Mouse (Mus musculus) liver, embryonic 14.5 days (tissue): Measurements from ENCODE around the gene Add3. TPM values are rescaled to one million over a fixed set of nuclear protein-coding genes. Genes with fewer than 3 reads are reported as not detected.

ENCODE experiments used
- ATAC-seq: fragments of 200-750 bp; cut with Nextera tagmentation; 2 replicates; pipeline ENCODE4 v1.8.0; 2017; ENCODE audit warnings: moderate number of reproducible peaks, mild to moderate bottlenecking, moderate library complexity; ENCODE audit not compliant: insufficient read depth
- DNase-seq, 3 experiments: peaks; one replicate each; pipeline ENCODE4 v3.0.0-alpha.2; 2012 to 2013; ENCODE audit warnings: low read depth in 3 of 3, low spot score in 3 of 3
- H3K27ac ChIP-seq: fragments of 300-500 bp; sonication (generic); 2 replicates; pipeline ENCODE4 v1.5.1; 2014; ENCODE audit warnings: moderate library complexity, mild to moderate bottlenecking, control low read depth, inconsistent platforms
- H3K27me3 ChIP-seq: fragments of 300-500 bp; sonication (generic); 2 replicates; pipeline ENCODE4 v1.6.1; 2014; ENCODE audit warnings: mild to moderate bottlenecking, low read length, moderate library complexity; ENCODE audit not compliant: control insufficient read depth, insufficient read depth
- H3K36me3 ChIP-seq: fragments of 300-500 bp; sonication (generic); replicated peaks from 2 replicates; pipeline ENCODE4 v1.6.1; 2014; ENCODE audit warnings: low read depth; ENCODE audit not compliant: control insufficient read depth, insufficient read depth
- H3K4me1 ChIP-seq, 2 experiments: fragments of 200-500 bp in 1 of 2; fragments of 300-500 bp in 1 of 2; sonication (generic) in 1 of 2; replicated peaks; 2 replicates each; pipeline ENCODE4 v1.6.1; 2012 to 2014; ENCODE audit warnings: antibody characterized with exemption in 1 of 2, inconsistent platforms in 1 of 2, low read length in 1 of 2; ENCODE audit not compliant: control insufficient read depth in 2 of 2, insufficient read depth in 2 of 2
- H3K4me2 ChIP-seq: fragments of 300-500 bp; sonication (generic); 2 replicates; pipeline ENCODE4 v1.6.1; 2014; ENCODE audit warnings: low read depth, mild to moderate bottlenecking, control low read depth, moderate library complexity
- H3K4me3 ChIP-seq, 2 experiments: fragments of 200-500 bp in 1 of 2; fragments of 300-500 bp in 1 of 2; sonication (generic) in 1 of 2; 2 replicates each; pipeline ENCODE4 v1.5.1; 2012 to 2014; ENCODE audit warnings: low read depth in 2 of 2, low read length in 2 of 2, mild to moderate bottlenecking in 2 of 2, control low read depth in 1 of 2, inconsistent platforms in 1 of 2, moderate library complexity in 1 of 2; ENCODE audit not compliant: insufficient read depth in 1 of 2
- H3K9ac ChIP-seq: fragments of 300-500 bp; sonication (generic); replicated peaks from 2 replicates; pipeline ENCODE4 v1.6.1; 2014; ENCODE audit warnings: mild to moderate bottlenecking, control low read depth, moderate library complexity
- H3K9me3 ChIP-seq: fragments of 300-500 bp; sonication (generic); 2 replicates; pipeline ENCODE4 v1.6.1; 2016; ENCODE audit warnings: low read length, mixed read lengths; ENCODE audit not compliant: control insufficient read depth
- CTCF ChIP-seq: IDR thresholded peaks from 2 replicates; pipeline ENCODE4 v1.5.1; 2016; ENCODE audit warnings: antibody characterized with exemption, low read depth, control low read depth
- EP300 ChIP-seq: IDR thresholded peaks from 2 replicates; pipeline ENCODE4 v1.6.1; 2016; ENCODE audit warnings: antibody characterized with exemption, low read depth
- WGBS: fragments of 180-500 bp; shearing (Covaris S2); extraction: QIAGEN DNeasy Blood & Tissue Kit; methylation state at CpG from one replicate; pipeline ENCODE4 v1.1.7; 2014; ENCODE audit not compliant: insufficient replicate concordance; 5-methylcytosine and 5-hydroxymethylcytosine counted together
- polyA plus RNA-seq, 2 experiments: library from polyadenylated mRNA; depleted of rRNA in 1 of 2; stranded (reverse) in 1 of 2; unstranded in 1 of 2; fragments of >200 nt; fragmentation: Nextera tagmentation in 1 of 2; extraction: Ambion mirVana in 1 of 2; gene quantifications; 2 replicates each; pipeline versions ENCODE4 v1.2.1 to v1.2.3; 2012 to 2014

Gene Add3
- polyA plus RNA-seq, 2 experiments = 12.7 to 21.7 TPM

DNA sequence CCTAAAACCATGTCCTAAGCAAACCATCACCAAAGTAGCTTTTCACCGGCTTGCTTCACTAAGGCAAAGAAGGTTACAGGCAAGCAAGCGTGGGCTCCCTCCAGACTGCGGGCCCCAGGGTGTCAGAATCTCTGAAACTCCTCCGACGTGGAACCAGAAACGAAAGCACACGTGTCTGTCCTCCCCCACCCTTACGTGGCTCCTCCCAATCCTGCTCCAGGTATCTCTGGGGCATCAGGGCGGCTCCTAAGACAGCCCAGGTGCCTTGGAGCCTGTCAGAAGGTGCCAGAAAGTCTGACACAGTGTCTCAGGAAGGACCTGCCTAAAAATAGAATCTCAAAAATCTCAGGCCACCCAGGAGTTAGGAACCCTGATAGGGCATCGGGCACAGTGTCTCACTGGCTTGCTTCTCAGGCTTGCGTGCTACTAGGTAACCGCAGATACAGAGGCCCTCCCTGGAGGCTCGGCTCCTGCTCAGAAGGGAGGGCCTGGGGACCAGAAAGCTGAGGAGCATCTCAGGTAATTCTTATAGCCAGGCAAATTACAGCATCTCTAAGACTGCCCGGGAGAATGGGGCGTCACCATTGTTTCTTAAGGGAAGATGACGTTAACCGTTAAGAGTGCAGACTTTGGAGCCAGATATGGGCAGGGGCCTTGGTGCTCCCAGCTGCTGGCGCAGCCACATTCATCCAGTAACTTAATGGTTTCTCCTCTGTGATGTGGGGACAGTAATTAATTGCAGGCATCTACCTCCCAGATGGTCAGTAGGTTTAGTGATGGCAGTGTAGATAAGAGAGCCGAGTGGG is 136.9 kb downstream of the Add3 start:
- Histone ChIP-seq H3K4me2 (no peak overlapping the region), H3K36me3 (no peaks in the 10 kb centered on the region), H3K9ac (no peak overlapping the region), H3K27me3 (no peaks in the 10 kb centered on the region), H3K27ac (no peak overlapping the region), H3K4me1 (peaks cover 0 to 8% of the 10 kb centered on the region in 2 experiments; a peak in 1 of 4 replicates), H3K4me3 (no peak overlapping the region), H3K9me3 (no peaks in the 10 kb centered on the region)
- ATAC-seq = no peak
- DNase-seq = no peak
- WGBS = 62% methylated on average over 19 of the region's 19 CpGs
- TF ChIP-seq EP300 (no peak), CTCF (no peak)

DNA sequence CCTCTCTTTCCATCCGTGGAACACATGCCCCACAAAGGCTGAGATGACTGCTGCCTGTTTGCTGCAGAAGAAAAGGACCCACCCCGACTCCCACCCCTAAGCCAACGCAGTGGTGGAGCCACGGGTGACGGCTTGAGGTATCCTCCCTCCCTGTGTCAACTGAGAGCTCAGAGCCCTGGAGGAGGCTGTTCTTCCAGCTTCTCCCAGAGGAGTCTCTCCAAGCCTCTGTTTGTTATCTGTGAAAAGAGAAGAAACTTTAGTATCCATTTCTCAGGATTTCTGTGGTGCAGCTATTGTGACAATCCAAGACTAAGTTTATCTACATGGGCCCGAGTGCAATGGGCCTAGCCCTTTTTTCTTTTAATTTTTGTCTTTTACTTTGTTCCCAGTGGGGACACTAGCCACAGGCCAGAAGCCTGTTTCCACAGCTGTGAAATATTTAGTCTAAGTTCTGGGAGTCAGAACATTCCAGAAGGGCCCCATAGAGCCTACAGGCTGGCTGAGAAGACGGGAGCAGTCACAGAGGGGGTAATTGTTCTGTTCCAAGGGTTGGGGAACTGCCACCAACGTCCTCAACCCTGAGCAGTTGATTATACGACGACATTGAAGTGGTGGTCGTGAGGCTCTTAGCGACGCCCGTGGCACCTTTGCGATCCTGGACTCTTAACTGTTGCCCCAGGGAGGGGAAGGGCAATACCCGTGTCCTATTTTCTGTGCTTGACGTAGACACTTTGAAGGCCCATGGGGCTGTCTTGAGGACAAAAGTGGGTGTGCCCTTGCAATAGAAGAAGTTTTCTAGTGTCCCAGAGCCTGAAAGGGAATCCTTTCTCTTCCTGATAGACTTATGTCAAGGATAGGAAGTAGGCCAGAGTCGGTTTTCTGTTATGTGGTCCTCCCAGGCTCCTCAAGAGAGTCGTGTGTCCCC is 138.5 kb downstream of the Add3 start:
- no peak overlapping the region for H3K9ac ChIP-seq
- TF ChIP-seq CTCF = no peak
- no peak for TF ChIP-seq EP300
- H3K4me1 ChIP-seq = peaks cover 0 to 8% of the 10 kb centered on the region in 2 experiments; a peak in 1 of 4 replicates
- no peak overlapping the region for H3K4me2 ChIP-seq
- WGBS = 62% methylated on average over 19 of the region's 19 CpGs
- H3K9me3 ChIP-seq = no peaks in the 10 kb centered on the region
- no peak overlapping the region for H3K4me3 ChIP-seq
- H3K27me3 ChIP-seq = no peaks in the 10 kb centered on the region
- no peak for DNase-seq
- no peaks in the 10 kb centered on the region for H3K36me3 ChIP-seq
- no peak overlapping the region for H3K27ac ChIP-seq
- ATAC-seq = no peak

DNA sequence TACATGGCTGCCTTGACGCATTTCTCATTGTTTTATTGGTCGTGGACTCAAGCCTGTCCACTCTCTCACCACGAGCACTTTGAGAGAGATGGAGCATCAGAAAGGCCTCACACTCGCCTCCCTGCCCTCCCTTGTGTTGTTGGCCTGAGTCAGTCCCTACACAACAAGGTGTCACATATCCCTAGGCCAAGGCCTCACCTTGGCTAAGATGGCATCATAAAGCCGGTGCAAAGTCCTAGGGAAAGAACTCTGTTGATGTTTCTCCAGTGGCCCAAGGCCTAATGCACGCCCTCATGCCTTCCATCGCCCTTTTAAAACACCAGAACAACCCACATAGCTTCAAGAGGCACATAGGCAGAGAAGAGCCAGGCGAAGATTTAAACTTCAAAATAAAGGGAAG is 140.0 kb downstream of the Add3 start:
- ATAC-seq (no peak), DNase-seq (no peak)
- Histone ChIP-seq H3K4me3 (no peak overlapping the region), H3K36me3 (no peaks in the 10 kb centered on the region), H3K4me1 (0 out of 4 replicates have a peak, but pooled peaks cover 0 to 4% of the 10 kb centered on the region in 2 experiments), H3K27ac (no peak overlapping the region), H3K4me2 (no peak overlapping the region), H3K9ac (no peak overlapping the region), H3K9me3 (no peaks in the 10 kb centered on the region), H3K27me3 (no peaks in the 10 kb centered on the region)
- TF ChIP-seq EP300 (no peak), CTCF (no peak)
- WGBS = 68% methylated on average over 8 of the region's 8 CpGs

DNA sequence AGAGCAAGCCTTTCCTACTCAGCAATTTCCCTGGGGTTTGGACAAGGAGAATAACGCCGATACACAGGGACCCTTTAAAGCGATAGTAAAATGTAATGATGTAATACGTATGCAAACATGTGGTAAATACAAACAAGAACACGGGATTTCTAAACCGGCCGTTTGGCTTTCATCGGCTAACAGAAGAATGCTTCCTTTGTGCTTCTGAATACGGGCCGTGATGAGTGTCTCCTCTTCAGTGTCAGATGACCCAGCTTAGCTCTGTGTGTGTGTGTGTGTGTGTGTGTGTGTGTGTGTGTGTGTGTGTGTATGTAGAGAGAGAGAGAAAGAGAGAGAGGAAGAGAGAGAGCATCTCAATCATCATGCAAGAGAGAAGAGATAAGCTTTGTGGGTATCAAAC is 142.3 kb downstream of the Add3 start:
- H3K4me2 ChIP-seq = no peak overlapping the region
- no peak overlapping the region for H3K9ac ChIP-seq
- no peak overlapping the region for H3K4me3 ChIP-seq
- no peaks in the 10 kb centered on the region for H3K9me3 ChIP-seq
- no peaks in the 10 kb centered on the region for H3K36me3 ChIP-seq
- DNase-seq (no peak), ATAC-seq (no peak)
- 79% methylated on average over 10 of the region's 10 CpGs for WGBS
- TF ChIP-seq EP300 (no peak), CTCF (no peak)
- no peaks in the 10 kb centered on the region for H3K27me3 ChIP-seq
- no peak overlapping the region for H3K27ac ChIP-seq
- H3K4me1 ChIP-seq = 0 out of 4 replicates have a peak, but pooled peaks cover 0 to 2% of the 10 kb centered on the region in 2 experiments

DNA sequence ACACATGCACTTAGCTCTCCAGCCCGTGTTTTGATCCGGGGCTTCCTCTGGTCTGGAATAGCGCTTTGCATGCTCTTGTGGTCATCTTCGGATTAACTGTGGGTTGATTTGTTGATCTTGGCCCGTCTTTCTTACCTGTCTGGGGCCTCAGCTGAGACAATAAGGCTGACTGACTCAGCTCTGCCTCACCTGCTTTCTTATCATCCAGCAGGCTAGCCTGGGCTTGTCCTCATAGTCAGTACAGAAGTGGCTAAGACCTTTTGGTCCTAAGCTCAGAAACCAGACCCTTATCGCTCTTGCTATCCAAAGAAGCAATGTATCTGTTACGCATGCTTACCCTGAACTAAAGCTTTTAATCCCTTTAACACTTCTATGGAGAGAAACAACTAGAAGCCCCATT is 143.5 kb downstream of the Add3 start:
- H3K36me3 ChIP-seq = no peaks in the 10 kb centered on the region

More for the DNA sequence above, 143.5 kb downstream of the Add3 start:
- H3K9me3 ChIP-seq = no peaks in the 10 kb centered on the region
- no peak overlapping the region for H3K9ac ChIP-seq
- 78% methylated on average over 7 of the region's 7 CpGs for WGBS
- ATAC-seq (no peak), DNase-seq (no peak)
- TF ChIP-seq CTCF = no peak
- no peak for TF ChIP-seq EP300
- 0 out of 4 replicates have a peak, but pooled peaks cover 0 to 2% of the 10 kb centered on the region in 2 experiments for H3K4me1 ChIP-seq
- no peaks in the 10 kb centered on the region for H3K27me3 ChIP-seq
- H3K4me3 ChIP-seq = no peak overlapping the region
- no peak overlapping the region for H3K4me2 ChIP-seq
- no peak overlapping the region for H3K27ac ChIP-seq
